Mouse (Mus musculus) forebrain, embryonic 11.5 days (tissue): Measurements from ENCODE around the gene Mkln1. TPM values are rescaled to one million over a fixed set of nuclear protein-coding genes. Genes with fewer than 3 reads are reported as not detected.
A peak's percentile ranks its signal among the peaks of the same experiment; 100 is the strongest.

Experiments
- ATAC-seq: fragments of 200-750 bp; cut with Nextera tagmentation; replicated peaks from 2 replicates; pipeline ENCODE4 v1.8.0; 2017; ENCODE audit warnings: moderate TSS enrichment; ENCODE audit not compliant: low FRiP score
- DNase-seq: peaks from one replicate; pipeline ENCODE4 v3.0.0-alpha.2; 2017; ENCODE audit warnings: low spot score
- H3K27ac ChIP-seq: fragments of 300-500 bp; sonication (generic); 2 replicates; pipeline ENCODE4 v1.5.1; 2014; ENCODE audit warnings: low read depth, low read length
- H3K27me3 ChIP-seq: fragments of 300-500 bp; sonication (generic); 2 replicates; pipeline ENCODE4 v1.6.1; 2014; ENCODE audit warnings: mild to moderate bottlenecking, low read length, mixed read lengths; ENCODE audit not compliant: control insufficient read depth, insufficient read depth
- H3K36me3 ChIP-seq: fragments of 300-500 bp; sonication (generic); 2 replicates; pipeline ENCODE4 v1.6.1; 2014; ENCODE audit warnings: mild to moderate bottlenecking, low read length, moderate library complexity, mixed read lengths; ENCODE audit not compliant: control insufficient read depth, insufficient read depth
- H3K4me1 ChIP-seq: fragments of 300-500 bp; sonication (generic); replicated peaks from 2 replicates; pipeline ENCODE4 v1.6.1; 2014; ENCODE audit warnings: low read length, mixed read lengths; ENCODE audit not compliant: control insufficient read depth, insufficient read depth
- H3K4me2 ChIP-seq: fragments of 300-500 bp; sonication (generic); 2 replicates; pipeline ENCODE4 v1.6.1; 2014; ENCODE audit warnings: low read depth, mild to moderate bottlenecking, low read length, moderate library complexity, mixed read lengths; ENCODE audit not compliant: severe bottlenecking
- H3K4me3 ChIP-seq: fragments of 300-500 bp; sonication (generic); 2 replicates; pipeline ENCODE4 v1.5.1; 2014; ENCODE audit warnings: low read depth, low read length
- H3K9ac ChIP-seq: fragments of 300-500 bp; sonication (generic); 2 replicates; pipeline ENCODE4 v1.6.1; 2014; ENCODE audit warnings: low read length
- H3K9me3 ChIP-seq: fragments of 300-500 bp; sonication (generic); 2 replicates; pipeline ENCODE4 v1.6.1; 2016; ENCODE audit warnings: low read length, mixed read lengths; ENCODE audit not compliant: control insufficient read depth
- WGBS: fragments of 180-500 bp; shearing (Covaris S2); extraction: QIAGEN DNeasy Blood & Tissue Kit; methylation state at CpG from one replicate; pipeline ENCODE4 v1.1.7; 2014; 5-methylcytosine and 5-hydroxymethylcytosine counted together
- polyA plus RNA-seq: library from polyadenylated mRNA; unstranded; fragments of >200 nt; fragmentation: Nextera tagmentation; extraction: Ambion mirVana; gene quantifications from 2 replicates; pipeline ENCODE4 v1.2.1, GENCODE M21; 2014

The Mkln1 gene
- 208 and 221 TPM in 2 replicates for polyA plus RNA-seq

GRCm38 (mm10) chr6:31398431-31399205, at the start of gene Mkln1:
Mkln1 (plus strand) TSS chr6:31398735.
- Histone ChIP-seq H3K27ac (peak within 1 kb of the TSS; percentile 85), H3K4me2 (peak within 1 kb of the TSS; percentile 87), H3K27me3 (no peaks in the 10 kb centered on the region), H3K9me3 (no peaks in the 10 kb centered on the region), H3K4me3 (peak within 1 kb of the TSS; percentile 98), H3K9ac (peak within 1 kb of the TSS; percentile 97), H3K36me3 (no peaks in the 10 kb centered on the region), H3K4me1 (peaks cover 7% of the 10 kb centered on the region; the same call in 1 of the 2 replicates)
- peak; percentile 95 for DNase-seq
- under 1% methylated on average over 59 of the region's 65 CpGs for WGBS
- peak; percentile 98 for ATAC-seq

GRCm38 (mm10) chr6:31356444-31357191, 41.9 kb upstream of the Mkln1 start:
- H3K4me2 ChIP-seq: no peak overlapping the region
- DNase-seq (no peak), ATAC-seq (no peak)
- no peaks in the 10 kb centered on the region for H3K4me1 ChIP-seq
- no peaks in the 10 kb centered on the region for H3K36me3 ChIP-seq
- H3K4me3 ChIP-seq: no peak overlapping the region
- no peak overlapping the region for H3K9ac ChIP-seq
- 0 out of 2 replicates have a peak overlapping the region, but pooled peaks have one; percentile 15 for H3K27ac ChIP-seq
- no peaks in the 10 kb centered on the region for H3K27me3 ChIP-seq
- no peaks in the 10 kb centered on the region for H3K9me3 ChIP-seq
- WGBS: 87% methylated on average over 26 of the region's 26 CpGs

GRCm38 (mm10) chr6:31357286-31357685, 41.2 kb upstream of the Mkln1 start:
- Histone ChIP-seq H3K4me2 (no peak overlapping the region), H3K27me3 (no peaks in the 10 kb centered on the region), H3K27ac (0 out of 2 replicates have a peak overlapping the region, but pooled peaks have one; percentile 15), H3K9ac (no peak overlapping the region), H3K36me3 (no peaks in the 10 kb centered on the region), H3K4me1 (no peaks in the 10 kb centered on the region), H3K4me3 (no peak overlapping the region), H3K9me3 (no peaks in the 10 kb centered on the region)
- no peak for DNase-seq
- 64% methylated on average over 4 of the region's 4 CpGs for WGBS
- ATAC-seq: no peak

GRCm38 (mm10) chr6:31362617-31363016, 35.9 kb upstream of the Mkln1 start:
- no peaks in the 10 kb centered on the region for H3K4me1 ChIP-seq
- 77% methylated on average over 11 of the region's 11 CpGs for WGBS
- no peak overlapping the region for H3K4me2 ChIP-seq
- no peak overlapping the region for H3K9ac ChIP-seq
- H3K4me3 ChIP-seq: no peak overlapping the region
- ATAC-seq: no peak
- H3K27ac ChIP-seq: no peak overlapping the region
- H3K36me3 ChIP-seq: no peaks in the 10 kb centered on the region
- no peak for DNase-seq
- H3K9me3 ChIP-seq: no peaks in the 10 kb centered on the region
- H3K27me3 ChIP-seq: no peaks in the 10 kb centered on the region

- ATAC-seq: no peak
- WGBS: 89% methylated on average over 3 of the region's 3 CpGs
Measured at GRCm38 (mm10) chr6:31364399-31364798, 34.1 kb upstream of the Mkln1 start.

GRCm38 (mm10) chr6:31367947-31368346, 30.6 kb upstream of the Mkln1 start:
- no peaks in the 10 kb centered on the region for H3K4me1 ChIP-seq
- ATAC-seq (no peak), DNase-seq (no peak)
- whole genome bisulfite sequencing: 78% methylated on average over 10 of the region's 10 CpGs
- H3K9me3 ChIP-seq: no peaks in the 10 kb centered on the region
- no peak overlapping the region for H3K9ac ChIP-seq
- no peak overlapping the region for H3K4me3 ChIP-seq
- no peaks in the 10 kb centered on the region for H3K36me3 ChIP-seq
- no peak overlapping the region for H3K4me2 ChIP-seq
- H3K27me3 ChIP-seq: no peaks in the 10 kb centered on the region
- no peak overlapping the region for H3K27ac ChIP-seq

More at GRCm38 (mm10) chr6:31364399-31364798, 34.1 kb upstream of the Mkln1 start:
- H3K27ac ChIP-seq: no peak overlapping the region
- no peaks in the 10 kb centered on the region for H3K9me3 ChIP-seq
- no peaks in the 10 kb centered on the region for H3K27me3 ChIP-seq
- H3K4me3 ChIP-seq: no peak overlapping the region
- no peak overlapping the region for H3K9ac ChIP-seq
- no peaks in the 10 kb centered on the region for H3K36me3 ChIP-seq
- DNase-seq: no peak
- H3K4me1 ChIP-seq: no peaks in the 10 kb centered on the region
- H3K4me2 ChIP-seq: no peak overlapping the region

- 42% methylated on average over 1 of the region's 1 CpGs for WGBS
- DNase-seq: no peak
- no peaks in the 10 kb centered on the region for H3K27me3 ChIP-seq
- no peak overlapping the region for H3K9ac ChIP-seq
- no peaks in the 10 kb centered on the region for H3K36me3 ChIP-seq
- no peak overlapping the region for H3K4me2 ChIP-seq
- no peaks in the 10 kb centered on the region for H3K9me3 ChIP-seq
- no peak overlapping the region for H3K4me3 ChIP-seq
- ATAC-seq: no peak
- H3K4me1 ChIP-seq: no peaks in the 10 kb centered on the region
- no peak overlapping the region for H3K27ac ChIP-seq
Measured at GRCm38 (mm10) chr6:31368559-31368958, 30.0 kb upstream of the Mkln1 start.

- WGBS: 70% methylated on average over 3 of the region's 3 CpGs
- DNase-seq (no peak), ATAC-seq (no peak)
- no peaks in the 10 kb centered on the region for H3K9me3 ChIP-seq
- H3K27ac ChIP-seq: no peak overlapping the region
- H3K4me1 ChIP-seq: no peaks in the 10 kb centered on the region
- H3K4me3 ChIP-seq: no peak overlapping the region
- H3K4me2 ChIP-seq: no peak overlapping the region
- H3K27me3 ChIP-seq: no peaks in the 10 kb centered on the region
- no peak overlapping the region for H3K9ac ChIP-seq
- no peaks in the 10 kb centered on the region for H3K36me3 ChIP-seq
Measured at GRCm38 (mm10) chr6:31369875-31370274, 28.7 kb upstream of the Mkln1 start.
